Mouse (Mus musculus) forebrain, embryonic 13.5 days (tissue): ENCODE data around the gene 4933402J07Rik. TPM values are rescaled to one million over a fixed set of nuclear protein-coding genes. Genes with fewer than 3 reads are reported as not detected.

ENCODE experiments used
- ATAC-seq: fragments of 200-750 bp; cut with Nextera tagmentation; 2 replicates; pipeline ENCODE4 v1.8.0; 2017
- H3K27ac ChIP-seq: fragments of 300-500 bp; sonication (generic); 2 replicates; pipeline ENCODE4 v1.5.1; 2015; ENCODE audit warnings: inconsistent platforms, mild to moderate bottlenecking, moderate library complexity
- H3K27me3 ChIP-seq: fragments of 300-500 bp; sonication (generic); 2 replicates; pipeline ENCODE4 v1.6.1; 2015; ENCODE audit warnings: mild to moderate bottlenecking, inconsistent platforms
- H3K36me3 ChIP-seq: fragments of 300-500 bp; sonication (generic); 2 replicates; pipeline ENCODE4 v1.6.1; 2015; ENCODE audit warnings: mild to moderate bottlenecking, inconsistent platforms; ENCODE audit not compliant: poor library complexity, severe bottlenecking
- H3K4me1 ChIP-seq: fragments of 300-500 bp; sonication (generic); 2 replicates; pipeline ENCODE4 v1.6.1; 2015; ENCODE audit warnings: inconsistent platforms
- H3K4me2 ChIP-seq: fragments of 300-500 bp; sonication (generic); 2 replicates; pipeline ENCODE4 v1.6.1; 2015; ENCODE audit warnings: inconsistent platforms, mild to moderate bottlenecking, moderate library complexity
- H3K4me3 ChIP-seq: fragments of 300-500 bp; sonication (generic); 2 replicates; pipeline ENCODE4 v1.5.1; 2015; ENCODE audit warnings: mild to moderate bottlenecking, inconsistent platforms
- H3K9ac ChIP-seq: fragments of 300-500 bp; sonication (generic); 2 replicates; pipeline ENCODE4 v1.6.1; 2015; ENCODE audit warnings: mild to moderate bottlenecking, inconsistent platforms
- H3K9me3 ChIP-seq: fragments of 300-500 bp; sonication (generic); replicated peaks from 2 replicates; pipeline ENCODE4 v1.6.1; 2016; ENCODE audit warnings: inconsistent platforms
- WGBS: fragments of 180-500 bp; shearing (Covaris S2); methylation state at CpG from one replicate; pipeline ENCODE4 v1.1.7; 2015; 5-methylcytosine and 5-hydroxymethylcytosine counted together
- polyA plus RNA-seq: library from polyadenylated mRNA; unstranded; fragments of >200 nt; fragmentation: Nextera tagmentation; extraction: Ambion mirVana; gene quantifications from 2 replicates; pipeline ENCODE4 v1.2.1, GENCODE M21; 2015

Gene 4933402J07Rik
- polyA plus RNA-seq, 1 experiment from 2014 or later = not detected

DNA sequence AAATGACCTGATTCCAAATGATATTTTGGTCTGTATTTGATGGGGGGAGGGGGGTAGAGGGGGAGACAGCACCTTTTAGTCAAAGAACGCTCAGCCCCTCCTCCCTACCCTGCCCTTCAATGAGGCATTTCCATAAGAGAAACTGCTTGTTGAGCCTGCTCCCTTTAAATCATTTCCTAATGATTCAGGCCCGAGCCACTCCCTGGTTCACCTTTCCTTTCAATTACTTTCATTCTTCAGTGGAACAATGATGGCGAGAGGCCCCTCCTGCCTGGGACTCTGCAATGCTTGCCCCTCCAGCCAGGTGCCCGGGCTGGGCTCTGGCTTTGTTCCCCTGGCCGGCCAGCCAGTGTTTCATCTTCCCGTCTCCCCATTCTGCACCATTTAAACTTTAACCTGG, 66.0 kb downstream of the 4933402J07Rik start:
- WGBS = 32% methylated on average over 6 of the region's 6 CpGs
- H3K4me2 ChIP-seq = no peak overlapping the region
- H3K9ac ChIP-seq = no peak overlapping the region
- no peak overlapping the region for H3K27ac ChIP-seq
- no peaks in the 10 kb centered on the region for H3K36me3 ChIP-seq
- no peaks in the 10 kb centered on the region for H3K9me3 ChIP-seq
- no peaks in the 10 kb centered on the region for H3K27me3 ChIP-seq
- no peak overlapping the region for H3K4me3 ChIP-seq
- no peak for ATAC-seq
- peaks cover 15% of the 10 kb centered on the region; the same call in 1 of the 2 replicates for H3K4me1 ChIP-seq

DNA sequence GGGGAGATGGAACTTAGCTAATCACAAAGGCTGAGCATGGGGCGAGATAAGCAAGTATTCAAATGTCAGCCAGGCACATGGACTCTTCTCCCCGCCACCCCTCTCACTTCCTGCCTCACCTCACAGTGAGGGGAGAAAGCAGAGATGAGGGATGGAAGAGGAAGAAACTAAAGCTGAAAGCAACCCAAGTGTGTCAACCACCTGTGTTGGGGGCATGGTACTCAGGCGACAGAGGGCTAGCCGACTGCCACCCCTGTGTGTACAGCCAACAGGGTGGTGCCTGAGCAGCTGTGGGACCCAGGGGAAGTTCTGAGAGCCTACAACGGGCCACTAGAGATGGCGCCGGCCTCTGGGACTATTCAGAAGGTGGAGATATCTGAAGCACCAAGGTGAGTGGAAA, 68.1 kb downstream of the 4933402J07Rik start:
- Histone ChIP-seq H3K9ac (no peak overlapping the region), H3K27ac (no peak overlapping the region), H3K4me1 (peaks cover 15% of the 10 kb centered on the region; the same call in 1 of the 2 replicates), H3K27me3 (no peaks in the 10 kb centered on the region), H3K4me3 (no peak overlapping the region), H3K9me3 (no peaks in the 10 kb centered on the region), H3K4me2 (no peak overlapping the region), H3K36me3 (no peaks in the 10 kb centered on the region)
- ATAC-seq = no peak
- 90% methylated on average over 7 of the region's 7 CpGs for WGBS

DNA sequence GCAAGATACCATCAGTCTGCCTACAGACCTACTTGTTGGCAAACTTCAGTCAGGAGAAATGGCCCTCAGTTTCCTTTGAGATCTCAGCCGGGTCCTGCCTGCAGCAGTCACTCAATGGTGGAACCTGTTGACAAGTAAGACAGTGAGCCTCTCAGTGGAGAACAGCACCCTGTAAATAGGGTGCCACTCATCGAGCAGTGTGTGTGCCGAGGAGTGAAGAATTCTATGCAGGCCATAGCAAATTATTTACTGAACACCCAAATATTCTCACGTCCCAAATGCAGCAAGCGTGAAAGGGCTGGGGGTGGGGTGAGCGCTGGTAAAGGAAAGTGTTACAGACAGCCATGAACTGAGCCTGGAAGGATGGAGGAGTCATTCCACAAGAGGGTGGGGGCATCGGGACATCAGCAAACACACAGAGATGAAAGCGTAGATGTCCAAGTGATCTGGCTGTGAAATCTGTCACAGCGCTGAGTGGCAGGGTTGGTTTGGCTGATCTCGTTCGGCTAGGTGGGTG, 72.6 kb downstream of the 4933402J07Rik start:
- no peaks in the 10 kb centered on the region for H3K36me3 ChIP-seq
- ATAC-seq = no peak
- H3K4me2 ChIP-seq = no peak overlapping the region
- H3K4me1 ChIP-seq = no peaks in the 10 kb centered on the region
- H3K27me3 ChIP-seq = no peaks in the 10 kb centered on the region
- no peak overlapping the region for H3K27ac ChIP-seq
- H3K9ac ChIP-seq = no peak overlapping the region
- 89% methylated on average over 11 of the region's 11 CpGs for WGBS
- no peak overlapping the region for H3K4me3 ChIP-seq
- no peaks in the 10 kb centered on the region for H3K9me3 ChIP-seq

Other genes with a start within 250 kb of the 4933402J07Rik start
- gene Cbln1, start 91.2 kb upstream of the 4933402J07Rik start, polyA plus RNA-seq = 7.0 and 7.9 TPM in 2 replicates